In genomic region chr7:127912190-127912871, GRCm38 (mm10) we compare ENCODE assay signal across 8 mouse cellular contexts. TPM values are rescaled to one million over a fixed set of nuclear protein-coding genes. Genes with fewer than 3 reads are reported as not detected.
DNase-seq lines count a peak whose midpoint lies in the region; ATAC-seq lines count a peak whose summit lies in the region.

Gene Kat8, plus strand, starts transcription at chr7:127912516.

- WGBS in hindbrain, embryonic 14.5 days, result 1% methylated on average over 40 of the region's 40 CpGs

- peaks cover 9% of the 10 kb centered on the region for H3K4me1 ChIP-seq in hindbrain, embryonic 14.5 days (replicated peaks; ENCODE audit: control insufficient read depth, insufficient read depth, low read length)

- H3K4me2 ChIP-seq in hindbrain, embryonic 14.5 days (replicated peaks), result peak within 1 kb of the TSS; percentile 79

- no peaks in the 10 kb centered on the region for H3K9me3 ChIP-seq in hindbrain, embryonic 14.5 days (ENCODE audit: control insufficient read depth, low read length)

- peak within 1 kb of the TSS; percentile 72 for H3K9ac ChIP-seq in hindbrain, embryonic 14.5 days

- H3K27ac ChIP-seq in hindbrain, embryonic 14.5 days, result peak within 1 kb of the TSS; percentile 87

- DNase-seq in WW6 (ENCODE audit: low read depth, low spot score), result peak; percentile 85
- peak; percentile 87 to 88 for DNase-seq in cerebellum, postnatal 36 days
- DNase-seq in frontal cortex, postnatal 36 days (ENCODE audit: low spot score in 2 of 2), result peak; percentile 85 to 89
- DNase-seq in hindbrain, embryonic 14.5 days (ENCODE audit: low spot score), result peak; percentile 95
- DNase-seq in layer of hippocampus, postnatal 36 days, result peak; percentile 86
- DNase-seq in lung, postnatal 25 days (ENCODE audit: low spot score), result peak; percentile 91
- DNase-seq in retina, embryonic 14.5 days (ENCODE audit: low spot score), result peak; percentile 91
- DNase-seq in thymus, postnatal 36 days, result peak; percentile 77 to 80

- H3K36me3 ChIP-seq in hindbrain, embryonic 14.5 days (replicated peaks; ENCODE audit: control insufficient read depth, insufficient read depth), result peaks cover 40% of the 10 kb centered on the region

- peak within 1 kb of the TSS; percentile 71 for H3K4me3 ChIP-seq in hindbrain, embryonic 14.5 days (replicated peaks; ENCODE audit: low read length)

- H3K27me3 ChIP-seq in hindbrain, embryonic 14.5 days (ENCODE audit: control insufficient read depth, insufficient read depth, low read length), result no peaks in the 10 kb centered on the region

- peak; percentile 96 for ATAC-seq in hindbrain, embryonic 14.5 days (ENCODE audit: low FRiP score)

RNA-seq across cellular contexts. Expression of gene Kat8, which starts in this region (rescaled TPM):
- polyA plus RNA-seq in hindbrain, embryonic 14.5 days (2014; fragmentation: Nextera tagmentation; extraction: Ambion mirVana), result 42.1 and 46.0 TPM in 2 replicates
- 10 to 100 TPM; 33.8 to 36.2 TPM for total RNA-seq in layer of hippocampus, postnatal 36 days (2021)

Comparison
In these comparisons a context has a peak if more than half of its experiments do, and no peak if none do; other contexts are left out.
1. Peak in every context shown above with its lines: DNase-seq, ATAC-seq, H3K4me3 ChIP-seq and H3K27ac ChIP-seq.